Comparison of ENCODE assay signal across 7 mouse cellular contexts in genomic region chr10:120701833-120702232, GRCm38 (mm10).
DNase-seq lines count a peak whose midpoint lies in the region; ATAC-seq lines count a peak whose summit lies in the region.

No protein-coding gene starts in this region.

- H3K27me3 ChIP-seq in midbrain, embryonic 11.5 days (ENCODE audit: control insufficient read depth, insufficient read depth, low read length) = no peaks in the 10 kb centered on the region

- H3K27ac ChIP-seq in midbrain, embryonic 11.5 days (ENCODE audit: low read depth, low read length) = no peak overlapping the region

- peaks cover 6% of the 10 kb centered on the region; the same call in 1 of the 2 replicates for H3K4me1 ChIP-seq in midbrain, embryonic 11.5 days (ENCODE audit: control insufficient read depth, insufficient read depth, low read length)

- no peaks in the 10 kb centered on the region for H3K9me3 ChIP-seq in midbrain, embryonic 11.5 days (ENCODE audit: control insufficient read depth, low read length)

- no peak overlapping the region for H3K4me3 ChIP-seq in midbrain, embryonic 11.5 days (ENCODE audit: low read depth, low read length)

- peak; percentile 74 for ATAC-seq in midbrain, embryonic 11.5 days (ENCODE audit: low FRiP score)

- no peaks in the 10 kb centered on the region for H3K36me3 ChIP-seq in midbrain, embryonic 11.5 days (ENCODE audit: control insufficient read depth, insufficient read depth, low read length)

- intact Hi-C loops in gastrocnemius, postnatal 36 days (cut with DNase I) = loop anchor here (10.0 kb wide), 1 partner anchor 397 kb away; no protein-coding TSS in a partner anchor
- intact Hi-C loops in left cerebral cortex, postnatal 25 days (cut with DNase I) = loop anchor here (1.0 to 5.0 kb wide), 4 partner anchors 115 to 445 kb away; no protein-coding TSS in a partner anchor

- H3K4me2 ChIP-seq in midbrain, embryonic 11.5 days = no peak overlapping the region

- 36% methylated on average over 11 of the region's 11 CpGs for WGBS in midbrain, embryonic 11.5 days

- H3K9ac ChIP-seq in midbrain, embryonic 11.5 days (ENCODE audit: low read length) = no peak overlapping the region

- peak; percentile 89 for DNase-seq in adrenal gland, postnatal 10 days
- peak; percentile 87 for DNase-seq in embryo, embryonic 10 days (ENCODE audit: low spot score)
- peak; percentile 57 to 63 for DNase-seq in gastrocnemius, postnatal 36 days
- peak; percentile 52 for DNase-seq in kidney, adult 11 months
- DNase-seq in left cerebral cortex, postnatal 25 days (ENCODE audit: low spot score in 2 of 2) = peak; percentile 76 to 81
- DNase-seq in midbrain, embryonic 11.5 days (ENCODE audit: low spot score, missing footprints) = peak; percentile 96
- peak; percentile 25 to 57 for DNase-seq in spleen, postnatal 14 days (ENCODE audit: low spot score in 2 of 2)

Comparison
In these comparisons a context has a peak if more than half of its experiments do, and no peak if none do; other contexts are left out.
1. DNase-seq: peak in every context shown above with its lines; median percentile 96 in midbrain, embryonic 11.5 days; 89 in adrenal gland, postnatal 10 days; 87 in embryo, embryonic 10 days; 78 in left cerebral cortex, postnatal 25 days; 60 in gastrocnemius, postnatal 36 days; 52 in kidney, adult 11 months; 41 in spleen, postnatal 14 days.